Mouse (Mus musculus) kidney, postnatal 0 days (tissue): ENCODE data around the gene Cryzl1. TPM values are rescaled to one million over a fixed set of nuclear protein-coding genes. Genes with fewer than 3 reads are reported as not detected.

Source experiments
- ATAC-seq: fragments of 200-750 bp; cut with Nextera tagmentation; replicated peaks from 2 replicates; pipeline ENCODE4 v1.8.0; 2017; ENCODE audit warnings: low read depth, moderate number of reproducible peaks, moderate TSS enrichment, moderate library complexity; ENCODE audit not compliant: low FRiP score
- DNase-seq: peaks from one replicate; pipeline ENCODE4 v3.0.0-alpha.2; 2016; ENCODE audit warnings: low spot score
- H3K27ac ChIP-seq: fragments of 300-500 bp; sonication (generic); 2 replicates; pipeline ENCODE4 v1.5.1; 2014; ENCODE audit warnings: mild to moderate bottlenecking
- H3K27me3 ChIP-seq: fragments of 300-500 bp; sonication (generic); 2 replicates; pipeline ENCODE4 v1.6.1; 2014; ENCODE audit warnings: low read length, mixed read lengths; ENCODE audit not compliant: insufficient read depth
- H3K36me3 ChIP-seq: fragments of 300-500 bp; sonication (generic); 2 replicates; pipeline ENCODE4 v1.6.1; 2014; ENCODE audit warnings: low read length, mixed read lengths; ENCODE audit not compliant: insufficient read depth
- H3K4me1 ChIP-seq: fragments of 300-500 bp; sonication (generic); replicated peaks from 2 replicates; pipeline ENCODE4 v1.6.1; 2014; ENCODE audit warnings: antibody characterized with exemption, low read length, mixed read lengths; ENCODE audit not compliant: insufficient read depth
- H3K4me2 ChIP-seq: fragments of 300-500 bp; sonication (generic); 2 replicates; pipeline ENCODE4 v1.6.1; 2014; ENCODE audit warnings: mild to moderate bottlenecking, low read length, moderate library complexity, mixed read lengths
- H3K4me3 ChIP-seq: fragments of 300-500 bp; sonication (generic); replicated peaks from 2 replicates; pipeline ENCODE4 v1.5.1; 2014; ENCODE audit warnings: low read depth, low read length
- H3K9ac ChIP-seq: fragments of 300-500 bp; sonication (generic); 2 replicates; pipeline ENCODE4 v1.6.1; 2014; ENCODE audit warnings: low read depth, low read length
- H3K9me3 ChIP-seq: fragments of 300-500 bp; sonication (generic); replicated peaks from 2 replicates; pipeline ENCODE4 v1.6.1; 2016; ENCODE audit warnings: low read length, inconsistent platforms, mixed read lengths
- CTCF ChIP-seq: IDR thresholded peaks from 2 replicates; pipeline ENCODE4 v1.5.1; 2016; ENCODE audit warnings: antibody characterized with exemption, low read depth, mild to moderate bottlenecking, moderate library complexity
- WGBS: fragments of 180-500 bp; shearing (Covaris S2); extraction: QIAGEN DNeasy Blood & Tissue Kit; methylation state at CpG from one replicate; pipeline ENCODE4 v1.1.7; 2014; 5-methylcytosine and 5-hydroxymethylcytosine counted together
- polyA plus RNA-seq: library from polyadenylated mRNA; unstranded; fragments of >200 nt; fragmentation: Nextera tagmentation; extraction: Ambion mirVana; gene quantifications from 2 replicates; pipeline ENCODE4 v1.2.1, GENCODE M21; 2015

Gene Cryzl1
- polyA plus RNA-seq, 1 experiment from 2014 or later: 74.8 TPM

DNA sequence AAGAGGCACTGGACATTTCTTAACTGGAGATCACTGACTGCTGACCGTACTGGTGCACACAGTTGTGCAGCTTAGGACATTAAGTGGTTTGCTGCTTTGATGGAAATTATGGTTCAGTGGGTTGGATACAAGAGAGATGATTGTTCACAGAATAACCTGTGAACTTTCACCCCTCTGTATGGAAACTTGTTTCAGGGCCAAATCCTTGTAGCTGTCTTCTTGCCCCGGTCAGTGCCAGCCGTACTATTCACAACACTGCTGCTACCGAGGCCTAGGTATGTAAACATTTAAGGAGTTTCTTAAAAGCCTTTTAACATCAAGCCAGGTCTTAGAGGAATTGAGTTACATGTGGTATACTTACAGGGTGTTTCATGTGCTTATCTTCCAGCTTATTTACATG lies 54.3 kb downstream of the Cryzl1 start:
- Histone ChIP-seq H3K27ac (no peak overlapping the region), H3K4me2 (no peak overlapping the region), H3K4me1 (no peaks in the 10 kb centered on the region), H3K4me3 (no peak overlapping the region), H3K27me3 (no peaks in the 10 kb centered on the region), H3K9ac (no peak overlapping the region), H3K9me3 (no peaks in the 10 kb centered on the region), H3K36me3 (peaks cover 65% of the 10 kb centered on the region)
- ATAC-seq (no peak), DNase-seq (no peak)
- 79% methylated on average over 4 of the region's 4 CpGs for WGBS
- no peak for TF ChIP-seq CTCF

DNA sequence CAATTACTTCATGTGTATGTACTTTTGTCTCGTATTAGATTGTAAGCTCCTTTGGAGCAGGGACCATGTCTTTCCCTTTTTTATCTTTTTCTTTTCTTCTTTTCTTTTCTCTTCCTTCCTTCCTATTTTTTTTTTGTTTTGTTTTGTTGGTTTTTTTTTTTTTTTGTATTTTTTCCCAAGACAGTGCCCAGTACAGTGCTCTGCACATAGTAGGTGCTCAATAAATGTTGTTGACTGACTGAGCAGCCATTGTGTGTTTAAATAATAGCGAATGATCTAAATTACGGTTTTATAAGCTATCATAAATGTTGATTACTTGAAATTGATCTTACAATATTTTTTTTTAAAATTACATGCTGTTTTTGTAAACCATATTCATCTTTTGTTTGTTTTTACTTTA lies 65.0 kb downstream of the Cryzl1 start:
- Histone ChIP-seq H3K4me2 (no peak overlapping the region), H3K9ac (no peak overlapping the region), H3K27ac (no peak overlapping the region), H3K4me1 (no peaks in the 10 kb centered on the region), H3K36me3 (peaks cover 64% of the 10 kb centered on the region), H3K4me3 (no peak overlapping the region), H3K9me3 (no peaks in the 10 kb centered on the region), H3K27me3 (no peaks in the 10 kb centered on the region)
- WGBS: 94% methylated on average over 3 of the region's 3 CpGs
- ATAC-seq (no peak), DNase-seq (no peak)
- TF ChIP-seq CTCF: no peak

DNA sequence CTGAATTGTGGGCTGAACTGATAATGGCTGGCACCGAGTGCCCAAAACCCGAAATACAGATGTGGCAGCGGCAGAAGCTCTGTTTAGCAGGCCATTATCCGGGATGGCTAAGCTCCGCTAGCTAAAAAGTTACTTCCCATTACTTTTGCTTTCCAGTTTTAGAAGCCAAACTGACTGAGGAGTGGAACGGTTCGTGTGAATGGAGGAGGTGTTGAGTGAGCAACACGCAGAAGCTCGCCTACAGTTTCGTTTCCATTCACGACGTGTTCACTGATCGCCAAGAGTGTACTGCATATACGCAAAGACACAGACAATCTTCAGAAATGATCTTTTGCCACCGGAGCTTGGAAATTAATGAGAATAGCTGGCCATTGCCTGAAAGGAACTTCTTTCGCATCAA lies 66.4 kb downstream of the Cryzl1 start:
- Histone ChIP-seq H3K9ac (no peak overlapping the region), H3K4me3 (no peak overlapping the region), H3K27ac (no peak overlapping the region), H3K4me2 (no peak overlapping the region), H3K9me3 (no peaks in the 10 kb centered on the region), H3K27me3 (no peaks in the 10 kb centered on the region), H3K36me3 (peaks cover 73% of the 10 kb centered on the region), H3K4me1 (no peaks in the 10 kb centered on the region)
- DNase-seq (no peak), ATAC-seq (no peak)
- 93% methylated on average over 16 of the region's 16 CpGs for WGBS
- TF ChIP-seq CTCF: no peak

DNA sequence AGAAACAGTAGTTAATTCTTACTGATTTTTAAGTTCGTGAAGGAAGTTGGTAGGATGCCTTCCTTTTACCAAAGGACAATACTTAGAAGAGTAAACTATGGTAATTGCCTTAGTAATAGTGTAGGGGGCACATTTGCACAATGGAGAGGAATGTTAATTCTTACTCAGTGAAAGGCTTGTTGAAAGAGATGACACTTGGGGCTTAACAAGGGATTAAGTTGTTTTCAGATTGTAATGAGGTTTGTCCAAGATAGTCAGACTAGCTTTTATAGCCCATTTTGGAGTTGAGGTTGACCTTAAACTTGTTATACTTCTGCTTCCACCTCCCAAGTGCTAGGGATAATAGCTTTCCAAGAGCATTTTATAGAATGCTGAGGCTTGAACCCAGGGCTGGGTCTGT lies 67.4 kb downstream of the Cryzl1 start:
- no peak overlapping the region for H3K4me3 ChIP-seq
- no peak for TF ChIP-seq CTCF
- H3K27ac ChIP-seq: no peak overlapping the region
- H3K9ac ChIP-seq: no peak overlapping the region
- no peaks in the 10 kb centered on the region for H3K9me3 ChIP-seq
- ATAC-seq (no peak), DNase-seq (no peak)
- H3K36me3 ChIP-seq: peaks cover 73% of the 10 kb centered on the region
- no peaks in the 10 kb centered on the region for H3K4me1 ChIP-seq
- no peak overlapping the region for H3K4me2 ChIP-seq
- H3K27me3 ChIP-seq: no peaks in the 10 kb centered on the region
- 78% methylated on average over 1 of the region's 1 CpGs for whole genome bisulfite sequencing

DNA sequence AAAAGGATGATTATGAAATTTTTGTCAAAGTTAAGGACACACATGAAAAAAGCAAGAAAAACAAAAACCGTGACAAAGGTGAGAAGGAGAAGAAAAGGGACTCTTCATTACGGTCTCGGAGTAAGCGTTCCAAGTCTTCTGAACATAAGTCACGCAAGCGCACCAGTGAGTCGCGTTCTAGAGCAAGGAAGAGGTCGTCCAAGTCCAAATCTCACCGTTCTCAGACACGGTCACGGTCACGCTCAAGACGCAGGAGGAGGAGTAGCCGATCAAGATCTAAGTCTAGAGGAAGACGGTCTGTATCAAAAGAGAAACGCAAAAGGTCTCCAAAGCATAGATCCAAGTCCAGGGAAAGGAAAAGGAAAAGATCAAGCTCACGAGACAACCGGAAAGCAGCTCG lies 69.0 kb downstream of the Cryzl1 start:
- no peak overlapping the region for H3K4me3 ChIP-seq
- ATAC-seq (no peak), DNase-seq (no peak)
- no peak for TF ChIP-seq CTCF
- no peaks in the 10 kb centered on the region for H3K4me1 ChIP-seq
- no peaks in the 10 kb centered on the region for H3K27me3 ChIP-seq
- no peak overlapping the region for H3K9ac ChIP-seq
- no peak overlapping the region for H3K4me2 ChIP-seq
- 97% methylated on average over 20 of the region's 20 CpGs for WGBS
- H3K27ac ChIP-seq: no peak overlapping the region
- no peaks in the 10 kb centered on the region for H3K9me3 ChIP-seq
- peaks cover 74% of the 10 kb centered on the region for H3K36me3 ChIP-seq

DNA sequence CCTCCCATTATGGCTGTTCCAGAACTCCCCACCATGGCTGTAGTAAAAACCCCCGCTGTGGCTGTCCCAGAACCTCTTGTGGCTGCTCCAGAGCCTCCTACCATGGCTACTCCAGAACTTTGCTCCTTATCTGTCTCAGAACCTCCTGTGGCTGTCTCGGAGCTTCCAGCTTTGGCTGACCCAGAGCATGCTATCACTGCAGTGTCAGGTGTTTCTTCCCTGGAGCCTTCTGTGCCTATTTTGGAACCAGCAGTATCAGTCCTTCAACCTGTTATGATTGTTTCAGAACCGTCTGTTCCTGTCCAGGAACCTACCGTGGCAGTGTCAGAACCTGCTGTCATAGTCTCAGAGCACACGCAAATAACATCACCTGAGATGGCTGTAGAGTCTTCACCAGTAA lies 70.3 kb downstream of the Cryzl1 start:
- Histone ChIP-seq H3K9ac (no peak overlapping the region), H3K27me3 (no peaks in the 10 kb centered on the region), H3K4me3 (no peak overlapping the region), H3K9me3 (no peaks in the 10 kb centered on the region), H3K36me3 (peaks cover 74% of the 10 kb centered on the region), H3K27ac (no peak overlapping the region), H3K4me2 (no peak overlapping the region), H3K4me1 (no peaks in the 10 kb centered on the region)
- no peak for DNase-seq
- 94% methylated on average over 5 of the region's 5 CpGs for WGBS
- ATAC-seq: no peak
- no peak for TF ChIP-seq CTCF

DNA sequence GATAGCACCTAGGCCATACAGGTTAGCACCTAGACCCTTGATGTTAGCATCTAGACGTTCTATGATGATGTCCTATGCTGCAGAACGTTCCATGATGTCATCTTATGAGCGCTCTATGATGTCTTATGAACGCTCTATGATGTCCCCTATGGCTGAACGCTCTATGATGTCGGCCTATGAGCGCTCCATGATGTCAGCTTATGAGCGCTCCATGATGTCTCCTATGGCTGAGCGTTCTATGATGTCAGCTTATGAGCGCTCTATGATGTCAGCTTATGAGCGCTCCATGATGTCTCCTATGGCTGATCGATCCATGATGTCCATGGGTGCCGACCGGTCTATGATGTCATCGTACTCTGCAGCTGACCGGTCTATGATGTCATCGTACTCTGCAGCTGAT lies 71.5 kb downstream of the Cryzl1 start:
- Histone ChIP-seq H3K36me3 (peaks cover 74% of the 10 kb centered on the region), H3K4me1 (no peaks in the 10 kb centered on the region), H3K9ac (no peak overlapping the region), H3K27ac (no peak overlapping the region), H3K27me3 (no peaks in the 10 kb centered on the region), H3K4me2 (no peak overlapping the region), H3K4me3 (no peak overlapping the region), H3K9me3 (no peaks in the 10 kb centered on the region)
- DNase-seq: no peak
- WGBS: 99% methylated on average over 17 of the region's 17 CpGs
- no peak for TF ChIP-seq CTCF
- peak; percentile 48; the same call in 1 of the 2 replicates for ATAC-seq
